Mouse (Mus musculus): ENCODE measurements around the gene Hap1.
A peak's percentile ranks its signal among the peaks of the same experiment; 100 is the strongest.
"Not testable (repeated sequence)": the region's sequence is repeated elsewhere in the genome, so short reads cannot be mapped to it uniquely, and the experiment has no call there.

Hap1 gene

GRCm38 (mm10) chr11:100355151-100355951, 577 bp downstream of the Hap1 start:
- DNase-seq (ENCODE audit: low read depth, low spot score) = no peak

DNA sequence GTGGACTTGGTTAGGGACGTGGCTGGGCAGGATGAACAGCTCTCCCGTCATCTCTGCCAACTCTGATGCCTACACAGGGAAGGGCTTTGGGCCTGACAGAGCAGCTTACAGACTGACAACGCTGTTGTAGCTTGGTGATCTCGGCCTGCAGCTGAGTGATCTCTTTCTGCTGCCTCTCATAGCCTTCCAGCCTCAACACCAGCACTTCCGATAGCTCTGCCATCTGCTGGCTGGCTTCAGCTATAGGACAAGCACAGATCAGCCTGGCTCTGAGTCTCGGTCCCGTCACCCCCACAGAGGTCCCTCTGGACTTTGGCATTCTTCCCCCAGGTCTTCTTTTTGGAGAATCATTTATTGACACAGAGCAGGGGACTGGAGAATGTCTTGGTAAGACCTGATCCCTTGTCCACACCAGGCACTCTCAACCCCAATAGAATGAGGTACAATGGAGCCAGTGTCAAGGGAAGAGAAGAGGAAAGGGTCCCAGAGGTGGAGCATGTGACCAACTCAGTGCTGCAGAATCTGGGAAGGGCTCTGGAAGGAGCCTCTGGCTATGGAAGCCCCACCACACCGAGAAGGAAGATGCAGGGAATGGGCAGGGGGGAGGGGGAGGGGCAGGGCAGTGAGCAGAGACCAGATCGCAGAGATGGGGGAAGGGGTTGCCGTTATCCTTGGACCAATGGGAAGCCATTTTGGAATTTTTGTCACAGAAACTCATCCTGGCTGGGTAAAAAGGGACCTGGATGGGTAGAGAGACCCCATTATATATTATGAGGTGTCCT, 3.7 kb downstream of the Hap1 start:
- DNase-seq (ENCODE audit: low read depth, low spot score) = no peak

- no peak for DNase-seq (ENCODE audit: low read depth, low spot score)
These were observed 11.7 kb downstream of the Hap1 start for GRCm38 (mm10) chr11:100344269-100344668.

DNA sequence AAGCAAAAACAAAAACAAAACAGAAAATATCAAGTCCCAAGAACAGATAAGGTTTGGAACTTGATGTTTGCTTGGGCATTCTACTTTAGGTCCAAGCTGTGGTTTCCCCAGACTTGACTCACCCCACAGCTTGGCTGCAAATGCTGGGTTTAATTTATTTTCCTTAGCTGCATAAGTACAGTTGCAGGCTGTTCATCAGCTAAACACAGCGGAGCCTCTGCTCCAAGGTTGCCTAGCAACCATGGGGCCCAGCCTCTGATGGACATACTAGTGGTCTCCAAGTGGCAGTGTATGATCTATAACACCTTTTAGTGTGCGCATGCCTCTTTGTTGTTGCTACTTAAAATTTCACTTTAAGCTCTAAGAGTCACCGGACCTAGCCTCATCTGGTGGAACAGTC, 20.2 kb downstream of the Hap1 start:
- no peak for DNase-seq (ENCODE audit: low read depth, low spot score)

DNA sequence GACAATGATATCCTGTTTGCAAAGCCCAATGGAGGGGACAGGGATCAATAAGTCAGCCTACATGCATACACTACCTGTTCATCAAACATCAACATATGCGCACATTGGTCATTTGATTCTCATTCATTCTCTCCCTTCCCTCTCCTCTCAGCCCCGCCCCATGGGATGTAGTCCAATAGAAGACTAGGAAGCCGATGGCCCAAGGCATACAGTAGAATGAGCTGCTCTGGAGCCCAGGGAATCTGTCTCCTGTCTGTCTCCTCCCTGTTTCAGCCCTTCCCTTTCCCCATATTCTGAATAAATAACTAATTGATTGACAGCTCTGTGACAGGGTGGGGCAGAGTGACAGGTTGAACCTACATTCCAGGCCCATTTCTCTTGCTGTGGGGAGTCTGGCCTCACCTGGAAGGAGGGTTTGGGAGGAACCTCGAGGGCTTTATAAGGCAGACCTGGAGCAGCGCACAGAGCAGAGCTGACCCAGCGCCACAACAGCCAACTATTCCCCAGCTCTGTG, 21.9 kb downstream of the Hap1 start, which contains the start of gene Gast:
Gast (plus strand) TSS at position 464 of the 514 bp plus-strand sequence.
- DNase-seq (ENCODE audit: low read depth, low spot score) = no peak

GRCm38 (mm10) chr11:100332766-100333515, 23.0 kb downstream of the Hap1 start:
- DNase-seq (ENCODE audit: low read depth, low spot score) = no peak

DNA sequence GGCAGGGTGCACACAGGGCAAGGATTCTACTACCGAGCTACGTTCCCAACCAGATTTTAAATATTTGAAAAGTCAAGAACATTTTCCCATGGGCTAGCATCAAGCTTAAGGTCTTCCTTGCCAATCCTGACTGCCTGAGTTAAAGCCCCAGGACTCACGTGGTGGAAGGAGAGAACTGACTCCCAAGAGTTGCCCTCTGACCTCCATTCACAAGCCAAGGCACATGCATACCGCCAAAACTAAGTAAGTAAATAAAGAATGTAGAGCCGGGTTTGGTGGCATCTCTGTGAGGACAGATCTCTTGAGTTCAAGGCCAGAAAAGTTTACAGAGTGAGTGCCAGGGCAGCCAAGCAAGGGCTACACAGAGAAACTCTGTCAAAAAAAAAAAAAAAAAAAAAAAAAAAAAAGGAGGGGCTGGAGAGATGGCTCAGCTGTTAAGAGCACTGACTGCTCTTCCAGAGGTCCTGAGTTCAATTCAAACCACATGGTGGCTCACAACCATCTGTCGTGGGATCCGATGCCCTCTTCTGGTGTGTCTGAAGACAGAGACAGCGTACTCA, 25.0 kb downstream of the Hap1 start:
- not testable (repeated sequence) for DNase-seq (ENCODE audit: low read depth, low spot score)

DNA sequence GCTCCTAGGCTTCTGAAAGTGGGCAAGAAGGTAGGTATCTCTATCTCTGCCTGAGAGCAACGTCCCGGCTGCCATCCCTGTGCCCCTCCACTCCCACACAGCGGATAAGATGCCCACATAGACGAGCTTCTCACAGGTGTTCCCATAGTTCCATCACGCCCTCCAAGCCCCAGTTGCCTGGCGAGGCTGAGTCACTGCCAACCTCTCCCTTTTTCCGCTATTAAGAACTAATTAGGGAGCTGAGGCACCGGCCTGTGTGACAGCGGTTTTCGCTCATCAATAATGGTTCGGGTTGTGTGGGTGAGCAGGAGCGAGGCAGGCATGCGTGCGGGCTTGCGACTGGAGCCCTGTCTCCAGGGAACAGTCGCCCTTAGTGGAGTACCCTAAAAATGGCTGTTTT, 25.7 kb downstream of the Hap1 start:
- no peak for DNase-seq (ENCODE audit: low read depth, low spot score)

- no peak for DNase-seq (ENCODE audit: low read depth, low spot score)
These were observed 28.2 kb downstream of the Hap1 start for GRCm38 (mm10) chr11:100327761-100328160.

DNA sequence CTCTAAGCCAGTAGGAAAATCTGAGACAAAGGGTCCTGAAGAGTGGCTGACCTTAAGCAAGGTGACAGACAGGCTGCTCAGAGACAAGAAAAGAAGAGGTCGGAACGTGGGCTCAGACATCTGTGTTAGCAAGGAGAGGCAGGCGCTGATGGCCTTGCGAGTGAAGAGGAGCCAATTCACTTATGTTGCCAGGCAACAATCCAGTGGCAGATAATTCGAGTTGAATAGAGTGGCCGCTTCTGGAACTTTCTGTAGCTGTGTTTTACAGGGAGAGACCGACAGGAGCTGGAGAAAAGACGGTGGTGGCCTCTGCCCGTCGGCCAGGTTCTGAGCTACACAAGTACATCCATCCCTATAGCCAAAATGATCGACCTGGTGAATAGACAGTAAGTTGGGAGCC, 28.6 kb downstream of the Hap1 start:
- DNase-seq (ENCODE audit: low read depth, low spot score) = no peak

- no peak for DNase-seq (ENCODE audit: low read depth, low spot score)
These were observed 30.8 kb downstream of the Hap1 start for GRCm38 (mm10) chr11:100325062-100325629.

DNA sequence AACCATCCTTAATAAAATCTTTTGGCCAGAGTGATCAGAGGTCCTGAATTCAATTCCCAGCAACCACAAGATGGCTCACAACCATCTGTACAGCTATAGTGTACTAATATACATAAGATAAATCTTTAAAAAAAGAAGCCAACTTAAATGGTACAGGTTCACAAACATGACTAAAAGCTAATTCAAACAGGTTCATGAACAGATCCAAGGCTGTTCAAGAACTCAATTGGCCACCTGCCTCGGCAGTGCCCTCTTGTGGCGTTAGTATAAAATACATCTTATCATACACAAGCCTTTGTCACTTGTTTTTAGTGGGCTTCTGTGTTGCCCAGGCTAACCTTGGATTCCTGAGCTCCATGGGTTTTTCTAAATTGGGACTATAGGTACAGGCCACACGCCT, 32.4 kb downstream of the Hap1 start:
- DNase-seq (ENCODE audit: low read depth, low spot score) = peak; percentile 46

DNA sequence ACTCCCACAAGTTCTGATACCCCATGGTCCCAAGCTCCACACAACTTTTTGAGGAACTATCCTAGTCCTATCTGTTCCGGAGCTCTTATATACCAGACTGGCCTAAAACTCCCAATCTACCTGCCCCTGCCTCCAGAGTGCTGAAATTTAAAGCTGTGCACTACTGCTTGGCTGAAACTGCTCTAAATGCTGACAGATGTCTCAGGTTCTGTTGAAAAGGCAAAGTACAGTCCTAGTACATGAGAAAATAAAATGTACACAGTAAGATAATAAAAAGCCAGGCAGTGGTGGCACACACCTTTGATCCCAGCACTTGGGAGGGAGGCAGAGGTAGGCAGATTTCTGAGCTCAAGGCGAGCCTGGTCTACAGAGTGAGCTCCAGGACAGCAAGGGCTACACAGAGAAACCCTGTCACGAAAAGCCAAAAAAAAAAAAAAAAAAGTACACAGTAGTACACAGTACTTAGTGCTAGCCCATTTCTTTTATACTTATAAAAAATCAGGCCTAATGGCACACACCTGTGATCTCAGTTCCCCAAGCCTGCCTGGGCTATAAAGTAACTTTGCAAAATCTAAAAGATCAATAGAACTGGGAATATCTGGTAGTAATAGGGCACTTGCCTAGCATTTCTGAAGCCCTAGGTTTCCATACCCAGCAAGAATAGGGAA, 33.2 kb downstream of the Hap1 start:
- no peak for DNase-seq (ENCODE audit: low read depth, low spot score)

DNA sequence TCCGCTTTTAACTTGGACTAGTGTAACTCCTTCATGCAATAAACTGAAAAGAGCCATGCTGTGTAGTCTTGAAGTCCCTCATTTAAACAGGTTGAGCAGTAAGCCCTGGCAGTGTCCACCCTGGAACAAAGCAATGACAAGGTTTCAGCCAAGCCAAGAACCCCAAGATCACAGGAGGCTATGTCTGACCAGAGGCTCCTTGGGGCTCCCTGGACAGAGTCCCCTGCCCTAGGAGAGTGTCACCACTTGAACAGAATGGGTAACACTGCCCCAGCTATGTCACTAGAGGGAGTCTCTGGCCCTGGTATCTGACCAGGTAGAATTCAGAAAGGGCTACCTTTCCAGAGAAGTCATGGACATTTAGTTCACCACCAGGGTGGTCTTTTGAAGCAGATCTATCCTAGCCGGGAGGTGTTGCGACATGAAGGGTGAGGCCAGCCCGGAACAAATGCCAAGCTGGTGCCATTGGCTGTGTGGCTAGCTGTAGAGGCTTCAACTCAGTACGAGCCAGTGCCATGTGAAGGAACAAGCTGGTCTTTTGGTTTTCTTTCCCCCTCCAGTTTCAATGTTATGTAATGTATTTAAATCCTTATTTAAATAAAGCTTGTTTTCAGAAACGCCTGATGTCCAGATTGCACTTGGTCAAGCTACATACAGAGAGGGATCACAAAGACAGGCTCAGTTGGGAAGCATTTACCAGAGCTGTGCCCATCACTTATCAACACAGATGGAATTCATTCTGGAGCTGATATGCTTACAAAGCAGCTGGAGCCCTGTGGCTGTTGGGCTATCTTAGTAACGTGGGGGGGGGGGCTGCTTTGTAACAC, 34.2 kb downstream of the Hap1 start:
- DNase-seq (ENCODE audit: low read depth, low spot score) = not testable (repeated sequence)

DNA sequence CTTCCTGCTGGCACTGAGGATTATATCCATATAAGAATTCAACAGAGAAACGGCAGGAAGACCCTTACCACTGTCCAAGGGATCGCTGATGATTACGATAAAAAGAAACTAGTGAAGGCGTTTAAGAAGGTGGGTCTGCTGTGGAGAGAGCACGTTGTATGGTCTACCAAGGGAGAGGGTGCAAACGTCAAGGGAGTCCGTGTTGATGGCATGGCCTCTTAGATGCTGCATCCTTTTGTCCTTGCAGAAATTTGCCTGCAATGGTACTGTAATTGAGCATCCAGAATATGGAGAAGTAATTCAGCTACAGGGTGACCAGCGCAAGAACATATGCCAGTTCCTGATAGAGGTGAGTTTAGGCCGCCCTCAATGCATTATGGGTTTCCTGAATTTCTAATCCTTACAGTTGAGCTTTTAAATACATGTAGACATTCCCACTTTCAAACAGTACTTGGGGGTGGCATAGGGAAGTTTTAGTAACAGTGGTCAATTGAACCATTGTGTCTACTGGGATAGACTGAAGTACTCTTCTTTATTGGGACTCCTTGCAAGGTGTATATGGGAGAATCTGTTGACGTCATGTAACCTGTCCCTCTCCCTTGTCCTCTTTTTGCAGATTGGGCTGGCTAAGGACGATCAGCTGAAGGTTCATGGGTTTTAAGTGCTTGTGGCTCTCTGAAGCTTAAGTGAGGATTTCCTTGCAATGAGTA, 35.1 kb downstream of the Hap1 start:
- DNase-seq (ENCODE audit: low read depth, low spot score) = not testable (repeated sequence)

DNA sequence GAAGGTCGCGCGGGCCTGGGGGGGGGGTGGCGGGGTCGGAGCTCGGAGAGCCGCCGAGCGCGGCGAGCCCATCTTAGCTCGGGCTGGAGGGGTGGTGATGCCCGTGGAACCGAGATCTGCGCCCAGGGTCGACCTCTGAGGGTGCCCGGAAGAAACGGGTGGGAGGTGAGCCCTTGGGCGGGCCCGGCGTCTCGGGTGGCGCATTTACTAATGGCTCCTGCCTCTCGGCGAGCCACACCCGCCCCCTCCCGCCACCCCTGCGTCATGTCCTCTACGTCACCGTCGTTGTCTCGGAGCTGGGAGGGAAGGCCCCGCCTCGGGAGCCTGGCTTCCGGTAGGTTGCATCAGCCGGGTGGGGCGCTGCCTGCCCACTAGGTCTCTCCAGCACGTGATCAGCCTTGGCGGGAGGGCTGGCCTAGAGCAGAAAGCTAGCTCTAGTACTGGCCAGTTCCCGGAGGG, 35.7 kb downstream of the Hap1 start:
- peak; percentile 99 for DNase-seq (ENCODE audit: low read depth, low spot score)

DNA sequence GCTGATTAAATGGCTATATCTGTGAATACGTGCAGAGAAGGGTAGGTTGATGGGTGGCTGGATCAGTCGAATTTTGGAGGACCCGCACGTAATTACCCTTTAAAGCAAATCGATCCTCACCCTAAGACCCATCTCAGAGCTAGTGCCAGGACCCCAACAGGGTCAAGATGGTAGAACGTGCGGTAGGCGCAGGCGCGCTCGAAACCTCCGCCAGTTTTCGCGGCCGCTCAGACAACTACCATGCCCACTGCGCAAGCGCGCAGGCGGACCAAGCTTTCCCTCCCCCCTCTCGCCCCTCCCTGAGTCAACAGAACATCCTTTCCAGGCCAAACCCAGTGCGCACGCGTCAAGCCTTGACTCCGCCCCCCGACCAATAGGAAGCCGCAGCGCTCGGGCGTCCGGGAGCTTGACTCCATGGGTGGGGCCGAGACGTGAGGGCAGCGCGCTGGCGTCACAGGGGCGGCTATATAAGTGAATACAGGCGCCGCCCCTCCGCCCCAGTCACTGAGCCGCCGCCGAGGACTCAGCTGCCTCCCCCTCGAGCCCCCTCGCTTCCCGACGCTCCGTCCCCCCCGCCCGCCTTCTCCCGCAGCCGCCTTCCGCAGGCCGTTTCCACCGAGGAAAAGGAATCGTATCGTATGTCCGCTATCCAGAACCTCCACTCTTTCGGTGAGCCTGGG, 36.3 kb downstream of the Hap1 start, which contains the start of gene Eif1:
Eif1 (plus strand) TSS at position 394 of the 680 bp plus-strand sequence.
- DNase-seq (ENCODE audit: low read depth, low spot score) = peak; percentile 100

All from skeletal muscle tissue, adult 2 months (tissue).